Mouse (Mus musculus) spleen, adult 2 months (tissue): ENCODE results near the gene Exoc3. TPM values are rescaled to one million over a fixed set of nuclear protein-coding genes. Genes with fewer than 3 reads are reported as not detected.

Experiments used
- DNase-seq, 2 experiments: peaks; one replicate each; pipeline versions ENCODE4 v3.0.0 to v3.0.0-alpha.2; 2012 to 2021; ENCODE audit warnings: low spot score in 2 of 2, low read depth in 1 of 2
- H3K27ac ChIP-seq: fragments of 200-500 bp; 2 replicates; pipeline ENCODE4 v1.5.1; 2012; ENCODE audit warnings: low read length, inconsistent platforms; ENCODE audit not compliant: insufficient read depth
- H3K27me3 ChIP-seq: fragments of 200-500 bp; 2 replicates; pipeline ENCODE4 v1.6.1; 2012; ENCODE audit warnings: mild to moderate bottlenecking, moderate library complexity, low read length, inconsistent platforms; ENCODE audit not compliant: control insufficient read depth, insufficient read depth
- H3K36me3 ChIP-seq: fragments of 200-500 bp; 2 replicates; pipeline ENCODE4 v1.6.1; 2012; ENCODE audit warnings: mild to moderate bottlenecking, low read length, inconsistent platforms; ENCODE audit not compliant: control insufficient read depth, insufficient read depth
- H3K4me1 ChIP-seq: fragments of 200-500 bp; 2 replicates; pipeline ENCODE4 v1.6.1; 2011; ENCODE audit warnings: inconsistent platforms; ENCODE audit not compliant: control insufficient read depth, insufficient read depth, insufficient read length
- H3K4me3 ChIP-seq: fragments of 200-500 bp; 2 replicates; pipeline ENCODE4 v1.5.1; 2011; ENCODE audit warnings: mild to moderate bottlenecking, inconsistent platforms; ENCODE audit not compliant: insufficient read depth, insufficient read length; ENCODE audit errors: extremely low read depth
- CTCF ChIP-seq: fragments of 200-500 bp; IDR thresholded peaks from 2 replicates; pipeline ENCODE4 v1.5.1; 2011; ENCODE audit warnings: mild to moderate bottlenecking, inconsistent platforms; ENCODE audit not compliant: insufficient read depth, insufficient read length, insufficient replicate concordance; ENCODE audit errors: extremely low read depth
- POLR2A ChIP-seq: fragments of 200-500 bp; IDR thresholded peaks from 2 replicates; pipeline ENCODE4 v1.6.1; 2011; ENCODE audit warnings: low read depth, low read length, inconsistent platforms
- WGBS: fragments of 180-500 bp; shearing (Covaris S2); methylation state at CpG from one replicate; pipeline ENCODE4 v1.1.7; 2018; 5-methylcytosine and 5-hydroxymethylcytosine counted together
- polyA plus RNA-seq: library from polyadenylated mRNA; depleted of rRNA; stranded (reverse); fragments of >200 nt; gene quantifications from 2 replicates; pipeline ENCODE4 v1.2.3, GENCODE M21; 2012; rRNA removed

Gene Exoc3
- polyA plus RNA-seq, 1 experiment, result 21.6 TPM

- no peak for DNase-seq
- no peaks in the 10 kb centered on the region for H3K4me1 ChIP-seq
- no peak for TF ChIP-seq POLR2A
- no peak for TF ChIP-seq CTCF
- H3K27me3 ChIP-seq, result no peaks in the 10 kb centered on the region
- no peaks in the 10 kb centered on the region for H3K36me3 ChIP-seq
- WGBS, result 91% methylated on average over 6 of the region's 6 CpGs
- H3K27ac ChIP-seq, result no peak overlapping the region
- H3K4me3 ChIP-seq, result no peak overlapping the region
Measured at GRCm38 (mm10) chr13:74140793-74141192, 67.7 kb downstream of the Exoc3 start.

DNA sequence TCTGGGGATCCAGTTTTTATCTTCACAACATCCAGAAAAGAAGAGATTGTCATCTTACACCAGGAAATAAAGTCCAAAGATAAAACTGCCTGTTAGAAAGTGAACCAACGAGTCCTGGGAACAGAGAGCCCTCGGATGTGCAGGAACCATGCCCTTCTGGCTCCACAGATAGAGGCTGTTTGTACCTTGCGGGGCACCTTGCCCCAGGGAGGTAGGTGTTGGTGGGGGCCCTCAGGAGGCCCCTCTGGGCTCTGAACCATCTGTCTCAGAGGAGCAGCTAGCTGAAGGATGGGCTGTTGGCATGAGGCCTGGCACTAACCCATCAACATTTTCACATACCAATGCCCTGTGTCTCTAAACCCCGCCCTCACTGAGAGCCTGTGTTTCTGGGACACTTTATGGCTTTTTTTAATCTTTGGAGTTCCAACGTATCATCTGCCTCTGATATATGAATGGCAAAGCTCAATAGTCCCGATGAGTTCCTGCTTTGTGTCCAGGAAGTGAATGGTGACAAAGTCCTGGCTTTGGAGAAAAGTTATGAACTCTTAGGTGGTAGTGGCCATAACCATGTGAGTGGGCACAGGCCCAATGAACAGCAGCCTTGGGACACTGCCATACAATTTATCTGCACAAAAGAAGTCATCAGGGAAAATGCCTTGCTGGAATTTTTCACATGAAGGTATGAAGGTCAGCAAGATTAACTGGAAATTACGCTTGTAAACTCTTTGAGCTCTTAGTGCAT is 69.5 kb downstream of the Exoc3 start:
- Histone ChIP-seq H3K27me3 (no peaks in the 10 kb centered on the region), H3K4me3 (no peak overlapping the region), H3K4me1 (no peaks in the 10 kb centered on the region), H3K36me3 (no peaks in the 10 kb centered on the region), H3K27ac (no peak overlapping the region)
- 84% methylated on average over 7 of the region's 7 CpGs for WGBS
- TF ChIP-seq POLR2A (no peak), CTCF (no peak)
- DNase-seq, result no peak

DNA sequence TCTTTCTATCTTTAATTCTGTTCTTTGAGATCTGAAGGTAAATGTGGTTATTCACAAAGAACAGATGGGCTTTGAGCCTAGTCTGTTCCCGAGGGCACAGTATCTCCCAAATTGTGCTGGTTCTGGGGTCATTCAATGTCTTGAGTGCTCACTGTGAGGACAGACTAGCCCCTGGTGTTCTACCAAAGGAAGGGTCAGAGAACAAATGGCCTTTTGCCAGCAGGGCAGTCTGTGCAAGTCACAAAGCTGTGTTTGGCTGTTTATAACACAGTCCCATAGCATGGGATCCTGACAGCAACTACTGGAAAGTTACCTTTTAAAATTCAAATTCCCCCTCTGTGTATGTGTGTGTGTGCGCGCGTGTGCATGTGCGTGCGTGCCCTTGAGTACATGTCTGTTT is 78.6 kb downstream of the Exoc3 start:
- no peak for TF ChIP-seq CTCF
- TF ChIP-seq POLR2A, result no peak
- no peaks in the 10 kb centered on the region for H3K4me1 ChIP-seq
- H3K4me3 ChIP-seq, result no peak overlapping the region
- no peaks in the 10 kb centered on the region for H3K27me3 ChIP-seq
- H3K27ac ChIP-seq, result no peak overlapping the region
- H3K36me3 ChIP-seq, result no peaks in the 10 kb centered on the region
- DNase-seq, result no peak
- 89% methylated on average over 6 of the region's 6 CpGs for WGBS

GRCm38 (mm10) chr13:74127571-74127970 is 81.0 kb downstream of the Exoc3 start:
- DNase-seq, result no peak
- no peaks in the 10 kb centered on the region for H3K36me3 ChIP-seq
- no peaks in the 10 kb centered on the region for H3K4me1 ChIP-seq
- no peak overlapping the region for H3K27ac ChIP-seq
- H3K27me3 ChIP-seq, result no peaks in the 10 kb centered on the region
- no peak overlapping the region for H3K4me3 ChIP-seq
- 84% methylated on average over 7 of the region's 7 CpGs for whole genome bisulfite sequencing
- TF ChIP-seq CTCF (no peak), POLR2A (no peak)

DNA sequence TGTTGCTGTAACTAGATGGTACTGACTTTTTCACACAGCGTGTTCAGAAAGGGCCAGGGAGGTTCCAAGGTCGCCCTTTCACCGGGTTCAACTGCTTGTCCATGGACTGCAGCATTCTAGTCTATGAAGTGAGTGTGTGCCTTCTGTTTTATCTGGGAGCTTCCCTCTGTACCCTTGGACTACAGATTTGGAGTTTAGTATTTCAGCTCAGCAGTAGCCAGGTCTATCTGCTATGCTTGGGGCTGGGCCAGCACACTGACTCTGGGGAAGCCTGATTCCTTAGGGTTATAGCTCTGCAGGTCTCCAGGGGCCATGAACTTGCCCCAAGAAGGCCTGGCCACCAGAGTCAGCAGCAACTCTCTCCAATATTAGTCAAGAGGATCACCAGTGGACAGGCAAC is 85.9 kb downstream of the Exoc3 start:
- no peak overlapping the region for H3K4me3 ChIP-seq
- no peaks in the 10 kb centered on the region for H3K4me1 ChIP-seq
- no peak overlapping the region for H3K27ac ChIP-seq
- no peak for DNase-seq
- 78% methylated on average over 3 of the region's 3 CpGs for WGBS
- peaks cover 3% of the 10 kb centered on the region; the same call in 1 of the 2 replicates for H3K27me3 ChIP-seq
- H3K36me3 ChIP-seq, result no peaks in the 10 kb centered on the region
- TF ChIP-seq CTCF, result no peak
- TF ChIP-seq POLR2A, result no peak

- TF ChIP-seq CTCF, result no peak
- no peak for TF ChIP-seq POLR2A
- no peak overlapping the region for H3K27ac ChIP-seq
- no peak overlapping the region for H3K4me3 ChIP-seq
- H3K4me1 ChIP-seq, result no peaks in the 10 kb centered on the region
- no peak for DNase-seq
- no peaks in the 10 kb centered on the region for H3K36me3 ChIP-seq
- 43% methylated on average over 14 of the region's 14 CpGs for WGBS
- peaks cover 3% of the 10 kb centered on the region; the same call in 1 of the 2 replicates for H3K27me3 ChIP-seq
Measured at GRCm38 (mm10) chr13:74121795-74122330, 86.7 kb downstream of the Exoc3 start.

GRCm38 (mm10) chr13:74121141-74121602 is 87.4 kb downstream of the Exoc3 start, which contains the start of gene Slc9a3:
Gene Slc9a3, plus strand, starts transcription at chr13:74121457.
- H3K36me3 ChIP-seq, result no peaks in the 10 kb centered on the region
- DNase-seq, result no peak
- no peak within 1 kb of the TSS for H3K27ac ChIP-seq
- TF ChIP-seq POLR2A, result no peak
- TF ChIP-seq CTCF, result no peak
- H3K27me3 ChIP-seq, result peaks cover 3% of the 10 kb centered on the region; the same call in 1 of the 2 replicates
- no peak within 1 kb of the TSS for H3K4me3 ChIP-seq
- no peaks in the 10 kb centered on the region for H3K4me1 ChIP-seq
- WGBS, result 4% methylated on average over 35 of the region's 35 CpGs

Other genes with a start within 250 kb of the Exoc3 start
- not detected in 2 replicates for gene Zdhhc11, start 244.9 kb downstream of the Exoc3 start, polyA plus RNA-seq
- 1.4 and 2.2 TPM in 2 replicates for gene Tppp, start 199.3 kb downstream of the Exoc3 start, polyA plus RNA-seq
- 2.4 and 3.7 TPM in 2 replicates for gene Cep72, start 146.4 kb downstream of the Exoc3 start, polyA plus RNA-seq
- gene Slc9a3, start 87.3 kb downstream of the Exoc3 start, polyA plus RNA-seq, result 0.01 TPM in 1 of 2 replicates, not detected in the other
- gene Ahrr, start 83.6 kb upstream of the Exoc3 start, polyA plus RNA-seq, result 0.41 and 1.0 TPM in 2 replicates
- gene Pdcd6, start 108.8 kb upstream of the Exoc3 start, polyA plus RNA-seq, result 43.3 and 50.7 TPM in 2 replicates
- 49.8 and 69.0 TPM in 2 replicates for gene Sdha, start 141.5 kb upstream of the Exoc3 start, polyA plus RNA-seq
- gene Ccdc127, start 141.6 kb upstream of the Exoc3 start, polyA plus RNA-seq, result 0.97 and 1.2 TPM in 2 replicates
- 0.07 TPM in 1 of 2 replicates, not detected in the other for gene Lrrc14b, start 155.3 kb upstream of the Exoc3 start, polyA plus RNA-seq
- gene Zfp72, start 182.1 kb upstream of the Exoc3 start, polyA plus RNA-seq, result 0.06 and 0.08 TPM in 2 replicates
- gene Ftl1-ps1, start 191.0 kb upstream of the Exoc3 start, polyA plus RNA-seq, result 30.7 and 40.0 TPM in 2 replicates